Mouse (Mus musculus) brain, embryonic 14.5 days (tissue): Measurements from ENCODE around the gene Gm10277.

Experiments
- CTCF ChIP-seq: fragments of 200-500 bp; IDR thresholded peaks from 2 replicates; pipeline ENCODE4 v1.5.1; 2012; ENCODE audit warnings: inconsistent platforms, mild to moderate bottlenecking, moderate library complexity, borderline replicate concordance; ENCODE audit not compliant: insufficient read depth, insufficient read length; ENCODE audit errors: extremely low read depth
- POLR2A ChIP-seq: fragments of 200-500 bp; IDR thresholded peaks from 2 replicates; pipeline ENCODE4 v1.6.1; 2012; ENCODE audit warnings: mild to moderate bottlenecking, inconsistent platforms, borderline replicate concordance; ENCODE audit not compliant: poor library complexity, insufficient read depth, insufficient read length, severe bottlenecking; ENCODE audit errors: extremely low read depth

DNA sequence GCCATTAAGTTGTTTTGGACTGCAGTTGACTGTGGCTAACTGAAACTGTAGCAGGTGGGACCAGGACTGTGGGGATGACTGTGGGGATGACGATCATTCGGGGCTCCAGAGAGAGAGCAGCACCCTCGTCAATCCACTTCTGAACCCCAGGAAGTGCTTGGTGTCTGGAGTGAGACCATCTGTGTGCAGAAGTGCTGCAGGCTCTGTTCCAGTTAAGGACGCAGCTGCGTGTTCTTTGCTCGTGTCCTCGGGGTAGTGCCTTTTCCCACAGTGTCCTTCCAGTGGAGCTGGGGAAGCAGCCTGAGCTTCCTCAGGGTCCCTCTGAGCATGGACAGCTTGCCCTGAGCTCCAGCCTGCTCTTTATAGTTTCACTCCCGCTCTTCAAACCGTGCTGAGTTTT is 2.7 kb upstream of the Gm10277 start:
- TF ChIP-seq CTCF (no peak), POLR2A (no peak)
